Mouse (Mus musculus): ENCODE measurements at regions not wholly inside any gene's neighbourhood (a gene's known extent, or its start where the extent isn't known, plus 50 kb on each side); places are given as distances from the start of the nearest gene placed in this dataset.
"Not testable (repeated sequence)": the region's sequence is repeated elsewhere in the genome, so short reads cannot be mapped to it uniquely, and the experiment has no call there.

GRCm38 (mm10) chr5:63331186-63331585 lies 317.7 kb upstream of the Nwd2 start:
- DNase-seq (ENCODE audit: low spot score in 2 of 2), result no peak

- no peak for DNase-seq (ENCODE audit: low spot score in 2 of 2)
These were observed 297.8 kb upstream of the Nwd2 start for GRCm38 (mm10) chr5:63351108-63351507.

GRCm38 (mm10) chr5:63391956-63392355 lies 256.9 kb upstream of the Nwd2 start:
- peak; percentile 12 to 78 for DNase-seq (ENCODE audit: low spot score in 2 of 2)

GRCm38 (mm10) chr5:63397963-63398362 lies 250.9 kb upstream of the Nwd2 start:
- no peak for DNase-seq (ENCODE audit: low spot score in 2 of 2)

GRCm38 (mm10) chr5:63430167-63430566 lies 218.7 kb upstream of the Nwd2 start:
- DNase-seq (ENCODE audit: low spot score in 2 of 2), result no peak

- no peak for DNase-seq (ENCODE audit: low spot score in 2 of 2)
These were observed 204.5 kb upstream of the Nwd2 start for GRCm38 (mm10) chr5:63444407-63444806.

GRCm38 (mm10) chr5:63445171-63445570 lies 203.7 kb upstream of the Nwd2 start:
- DNase-seq (ENCODE audit: low spot score in 2 of 2), result no peak

GRCm38 (mm10) chr5:63468526-63469268 lies 180.2 kb upstream of the Nwd2 start:
- no peak for DNase-seq (ENCODE audit: low spot score in 2 of 2)

GRCm38 (mm10) chr5:63469701-63470100 lies 179.2 kb upstream of the Nwd2 start:
- DNase-seq (ENCODE audit: low spot score in 2 of 2), result peak in 1 of 2 experiments; percentile 52

GRCm38 (mm10) chr5:63473163-63473562 lies 175.7 kb upstream of the Nwd2 start:
- no peak for DNase-seq (ENCODE audit: low spot score in 2 of 2)

- DNase-seq (ENCODE audit: low spot score in 2 of 2), result no peak
These were observed 172.5 kb upstream of the Nwd2 start for GRCm38 (mm10) chr5:63476240-63476973.

- DNase-seq (ENCODE audit: low spot score in 2 of 2), result peak; percentile 8 to 59
These were observed 149.9 kb upstream of the Nwd2 start for GRCm38 (mm10) chr5:63498952-63499351.

GRCm38 (mm10) chr5:63503056-63503845 lies 145.7 kb upstream of the Nwd2 start:
- DNase-seq (ENCODE audit: low spot score in 2 of 2), result peak; percentile 2 to 45

- DNase-seq (ENCODE audit: low spot score in 2 of 2), result no peak
These were observed 114.7 kb upstream of the Nwd2 start for GRCm38 (mm10) chr5:63534197-63534596.

GRCm38 (mm10) chr5:63540530-63540929 lies 108.4 kb upstream of the Nwd2 start:
- DNase-seq (ENCODE audit: low spot score in 2 of 2), result no peak

GRCm38 (mm10) chr5:63545482-63545881 lies 103.4 kb upstream of the Nwd2 start:
- DNase-seq (ENCODE audit: low spot score in 2 of 2), result no peak

- not testable (repeated sequence) for DNase-seq (ENCODE audit: low spot score in 2 of 2)
These were observed 83.0 kb upstream of the Nwd2 start for GRCm38 (mm10) chr5:63565891-63566290.

GRCm38 (mm10) chr5:63575401-63575800 lies 73.5 kb upstream of the Nwd2 start:
- no peak for DNase-seq (ENCODE audit: low spot score in 2 of 2)

- peak in 1 of 2 experiments; percentile 19 for DNase-seq (ENCODE audit: low spot score in 2 of 2)
These were observed 69.5 kb upstream of the Nwd2 start for GRCm38 (mm10) chr5:63579409-63579808.

- DNase-seq (ENCODE audit: low spot score in 2 of 2), result no peak
These were observed 61.9 kb upstream of the Nwd2 start for GRCm38 (mm10) chr5:63587051-63587450.

- peak in 1 of 2 experiments; percentile 13 for DNase-seq (ENCODE audit: low spot score in 2 of 2)
These were observed 61.0 kb upstream of the Nwd2 start for GRCm38 (mm10) chr5:63587855-63588254.

Data from layer of hippocampus, adult 18-20 months (tissue).